Mouse (Mus musculus) spleen, postnatal 36 days (tissue): ENCODE results near the gene Ndufa5.
A peak's percentile ranks its signal among the peaks of the same experiment; 100 is the strongest.

Source experiments
- DNase-seq, 2 experiments: peaks; one replicate each; pipeline ENCODE4 v3.0.0; 2022; ENCODE audit warnings: low spot score in 2 of 2, mixed read lengths in 1 of 2

Gene Ndufa5

GRCm38 (mm10) chr6:24527155-24528063 is at the start of gene Ndufa5:
Gene Ndufa5 (minus strand): TSS chr6:24528013.
- DNase-seq = peak; percentile 94

- DNase-seq = no peak
Observed at GRCm38 (mm10) chr6:24573319-24573718, 45.5 kb upstream of the Ndufa5 start.

GRCm38 (mm10) chr6:24572431-24572830 is 44.6 kb upstream of the Ndufa5 start:
- DNase-seq = no peak

- DNase-seq = no peak
Observed at GRCm38 (mm10) chr6:24571126-24571525, 43.3 kb upstream of the Ndufa5 start.

GRCm38 (mm10) chr6:24570278-24570677 is 42.5 kb upstream of the Ndufa5 start:
- no peak for DNase-seq

GRCm38 (mm10) chr6:24569711-24570110 is 41.9 kb upstream of the Ndufa5 start:
- DNase-seq = no peak

GRCm38 (mm10) chr6:24568963-24569362 is 41.1 kb upstream of the Ndufa5 start:
- DNase-seq = no peak

GRCm38 (mm10) chr6:24564886-24565285 is 37.1 kb upstream of the Ndufa5 start:
- no peak for DNase-seq

- DNase-seq = no peak
Observed at GRCm38 (mm10) chr6:24564081-24564480, 36.3 kb upstream of the Ndufa5 start.

- DNase-seq = no peak
Observed at GRCm38 (mm10) chr6:24555488-24555887, 27.7 kb upstream of the Ndufa5 start.

- no peak for DNase-seq
Observed at GRCm38 (mm10) chr6:24554427-24555086, 26.7 kb upstream of the Ndufa5 start.

GRCm38 (mm10) chr6:24552046-24552445 is 24.2 kb upstream of the Ndufa5 start:
- no peak for DNase-seq

- no peak for DNase-seq
Observed at GRCm38 (mm10) chr6:24549801-24550200, 22.0 kb upstream of the Ndufa5 start.

- DNase-seq = no peak
Observed at GRCm38 (mm10) chr6:24546716-24547420, 19.1 kb upstream of the Ndufa5 start.

GRCm38 (mm10) chr6:24543119-24543591 is 15.3 kb upstream of the Ndufa5 start:
- DNase-seq = no peak

GRCm38 (mm10) chr6:24542393-24542792 is 14.6 kb upstream of the Ndufa5 start:
- DNase-seq = no peak

- no peak for DNase-seq
Observed at GRCm38 (mm10) chr6:24540106-24540505, 12.3 kb upstream of the Ndufa5 start.

GRCm38 (mm10) chr6:24538435-24538834 is 10.6 kb upstream of the Ndufa5 start:
- no peak for DNase-seq

GRCm38 (mm10) chr6:24532804-24533203 is 5.0 kb upstream of the Ndufa5 start:
- DNase-seq = no peak

GRCm38 (mm10) chr6:24530711-24531420 is 3.1 kb upstream of the Ndufa5 start:
- no peak for DNase-seq

- DNase-seq = peak; percentile 15 to 44
Observed at GRCm38 (mm10) chr6:24530166-24530565, 2.4 kb upstream of the Ndufa5 start.

- DNase-seq = no peak
Observed at GRCm38 (mm10) chr6:24528064-24528243, 141 bp upstream of the Ndufa5 start, which contains the start of gene Asb15. Gene Asb15 (plus strand): TSS chr6:24528144.
